Comparison of ENCODE assay signal across 8 mouse cellular contexts in genomic region chr12:119945589-119946310, GRCm38 (mm10). TPM values are rescaled to one million over a fixed set of nuclear protein-coding genes. Genes with fewer than 3 reads are reported as not detected.
A peak's percentile ranks its signal among the peaks of the same experiment; 100 is the strongest.
DNase-seq lines count a peak whose midpoint lies in the region; ATAC-seq and TF ChIP-seq lines count a peak whose summit lies in the region.

Gene Tmem196, plus strand, starts transcription at chr12:119945822.

- DNase-seq in kidney, postnatal 10 days = peak; percentile 5
- DNase-seq in kidney, adult 9 months = no peak
- peak; percentile 37 to 43 for DNase-seq in left cerebral cortex, adult 2 months (ENCODE audit: extremely low spot score in 1 of 2, low spot score in 2 of 2)
- DNase-seq in ovary, postnatal 14 days (ENCODE audit: low spot score) = no peak
- no peak for DNase-seq in lung, postnatal 36 days

- H3K4me2 ChIP-seq in heart, embryonic 13.5 days = peak within 1 kb of the TSS; percentile 85
- H3K4me2 ChIP-seq in myocyte (ENCODE audit: low read depth) = peak within 1 kb of the TSS; percentile 86

- intact Hi-C loops in left cerebral cortex, adult 2 months (cut with DNase I) = no loop called here

- peak within 1 kb of the TSS; percentile 62 for H3K4me3 ChIP-seq in heart, embryonic 13.5 days
- peak within 1 kb of the TSS; percentile 62 for H3K4me3 ChIP-seq in left cerebral cortex, adult 2 months
- peak within 1 kb of the TSS; percentile 19 for H3K4me3 ChIP-seq in myocyte

- no peaks in the 10 kb centered on the region; the same call in 1 of the 2 replicates for H3K27me3 ChIP-seq in heart, embryonic 13.5 days (replicated peaks)
- no peaks in the 10 kb centered on the region for H3K27me3 ChIP-seq in myocyte (ENCODE audit: control insufficient read depth, insufficient read depth, insufficient read length)

- peaks cover 6% of the 10 kb centered on the region for H3K4me1 ChIP-seq in heart, embryonic 13.5 days

- no peak for TF ChIP-seq CTCF in left cerebral cortex, adult 2 months (IDR thresholded peaks at IDR 0.05)

- no peaks in the 10 kb centered on the region for H3K36me3 ChIP-seq in heart, embryonic 13.5 days
- H3K36me3 ChIP-seq in myocyte (ENCODE audit: control insufficient read depth, insufficient read depth) = no peaks in the 10 kb centered on the region

- ATAC-seq in common myeloid progenitor, adult 5-6 weeks (replicated peaks; ENCODE audit: low read depth, poor library complexity, severe bottlenecking) = 0 out of 2 replicates have a peak, but pooled peaks have one; percentile 11
- ATAC-seq in heart, embryonic 13.5 days (ENCODE audit: extremely low read depth, insufficient number of reproducible peaks, low FRiP score, low TSS enrichment) = peak; percentile 19; the same call in 1 of the 2 replicates

- peak within 1 kb of the TSS; percentile 80 for H3K9ac ChIP-seq in heart, embryonic 13.5 days

- H3ac ChIP-seq in myocyte (ENCODE audit: control insufficient read depth, insufficient read length) = no peak within 1 kb of the TSS

- 2% methylated on average over 25 of the region's 25 CpGs for WGBS in heart, embryonic 13.5 days

- H3K9me3 ChIP-seq in heart, embryonic 13.5 days = no peaks in the 10 kb centered on the region

- peak within 1 kb of the TSS; percentile 49; the same call in 1 of the 2 replicates for H3K27ac ChIP-seq in heart, embryonic 13.5 days (replicated peaks)
- H3K27ac ChIP-seq in left cerebral cortex, adult 2 months = peak within 1 kb of the TSS; percentile 92

- H3K79me2 ChIP-seq in myocyte (ENCODE audit: control insufficient read depth, insufficient read depth) = no peaks in the 10 kb centered on the region

- TF ChIP-seq POLR2A in myocyte (IDR thresholded peaks at IDR 0.05; ENCODE audit: insufficient read length, low read depth) = no peak

TF ChIP-seq in myocyte, 11 proteins besides CTCF, POLR2A, EP300 and RAD21:
- no peak for TF ChIP-seq E2F4 (IDR thresholded peaks at IDR 0.05; ENCODE audit: insufficient read depth)
- no peak for TF ChIP-seq MYOG (IDR thresholded peaks at IDR 0.05; ENCODE audit: control insufficient read depth in 1 of 3, insufficient read depth in 1 of 3, insufficient read length in 2 of 3, low read depth in 2 of 3)
- no peak for TF ChIP-seq MAX (IDR thresholded peaks at IDR 0.05; ENCODE audit: low read depth)
- TF ChIP-seq MYOD1 (IDR thresholded peaks at IDR 0.05; ENCODE audit: control insufficient read depth in 1 of 3, insufficient read length in 2 of 3, low read depth in 2 of 3) = no peak
- no peak for TF ChIP-seq TCF3 (IDR thresholded peaks at IDR 0.05; ENCODE audit: insufficient read length, low read depth)
- no peak for TF ChIP-seq TCF12 (IDR thresholded peaks at IDR 0.05; ENCODE audit: insufficient read depth, poor library complexity, severe bottlenecking)
- TF ChIP-seq REST (IDR thresholded peaks at IDR 0.05; ENCODE audit: insufficient read depth, insufficient read length) = no peak
- no peak for TF ChIP-seq CEBPB (IDR thresholded peaks at IDR 0.05; ENCODE audit: insufficient read depth, poor library complexity, severe bottlenecking)
- TF ChIP-seq POLR2AphosphoS2 (IDR thresholded peaks at IDR 0.05; ENCODE audit: insufficient read length, low read depth) = no peak
- TF ChIP-seq USF1 (IDR thresholded peaks at IDR 0.05; ENCODE audit: low read depth) = no peak
- no peak for TF ChIP-seq SRF (IDR thresholded peaks at IDR 0.05; ENCODE audit: control insufficient read depth, insufficient read length, low read depth)

RNA-seq across cellular contexts. Expression of gene Tmem196, which starts in this region (rescaled TPM):
- not detected in 2 replicates for total RNA-seq in common myeloid progenitor, adult 5-6 weeks (2017)
- polyA plus RNA-seq in heart, embryonic 13.5 days (2015; fragmentation: Nextera tagmentation; extraction: Ambion mirVana) = 1.2 and 1.7 TPM in 2 replicates
- 10 to 100 TPM; 34.5 to 37.2 TPM for total RNA-seq in left cerebral cortex, adult 2 months (2021)
- polyA plus RNA-seq in myocyte (2012; fragmentation: generic; extraction: Trizol) = 0.08 TPM

Comparison
In these comparisons a context has a peak if more than half of its experiments do, and no peak if none do; other contexts are left out.
1. RNA of gene Tmem196 (total RNA-seq): 34.5 to 37.2 TPM in left cerebral cortex, adult 2 months; not detected in common myeloid progenitor, adult 5-6 weeks; every median in the first group is over 10 times any median in the second.
2. DNase-seq: peak in kidney, postnatal 10 days (single experiment) and left cerebral cortex, adult 2 months (2 of 2); none in kidney, adult 9 months (single experiment), ovary, postnatal 14 days (single experiment) and lung, postnatal 36 days (single experiment).
3. Peak in ATAC-seq in common myeloid progenitor, adult 5-6 weeks; RNA of the gene not detected or under 1 TPM.
4. Peak in every context shown above with its lines, with median percentiles within 50 percentile points of each other: H3K4me3 ChIP-seq.